Mouse (Mus musculus) stomach, postnatal 0 days (tissue): ENCODE results near the gene Lnpep. TPM values are rescaled to one million over a fixed set of nuclear protein-coding genes. Genes with fewer than 3 reads are reported as not detected.
"Not testable (repeated sequence)": the region's sequence is repeated elsewhere in the genome, so short reads cannot be mapped to it uniquely, and the experiment has no call there.

Experiments
- ATAC-seq: fragments of 200-750 bp; cut with Nextera tagmentation; 2 replicates; pipeline ENCODE4 v1.8.0; 2017; ENCODE audit not compliant: low FRiP score, low TSS enrichment
- DNase-seq: peaks from one replicate; pipeline ENCODE4 v3.0.0-alpha.2; 2016; ENCODE audit warnings: low spot score
- H3K27ac ChIP-seq: fragments of 300-500 bp; sonication (generic); replicated peaks from 2 replicates; pipeline ENCODE4 v1.5.1; 2014; ENCODE audit warnings: mild to moderate bottlenecking, control low read depth
- H3K27me3 ChIP-seq: fragments of 300-500 bp; sonication (generic); 2 replicates; pipeline ENCODE4 v1.6.1; 2014; ENCODE audit warnings: low read length; ENCODE audit not compliant: control insufficient read depth, insufficient read depth
- H3K36me3 ChIP-seq: fragments of 300-500 bp; sonication (generic); 2 replicates; pipeline ENCODE4 v1.6.1; 2014; ENCODE audit warnings: low read length, mixed read lengths; ENCODE audit not compliant: control insufficient read depth, insufficient read depth
- H3K4me1 ChIP-seq: fragments of 300-500 bp; sonication (generic); replicated peaks from 2 replicates; pipeline ENCODE4 v1.6.1; 2014; ENCODE audit warnings: antibody characterized with exemption; ENCODE audit not compliant: control insufficient read depth, insufficient read depth
- H3K4me2 ChIP-seq: fragments of 300-500 bp; sonication (generic); replicated peaks from 2 replicates; pipeline ENCODE4 v1.6.1; 2014; ENCODE audit warnings: low read depth, mild to moderate bottlenecking, control low read depth, moderate library complexity
- H3K4me3 ChIP-seq: fragments of 300-500 bp; sonication (generic); 2 replicates; pipeline ENCODE4 v1.5.1; 2014; ENCODE audit warnings: low read depth, low read length, control low read depth
- H3K9ac ChIP-seq: fragments of 300-500 bp; sonication (generic); 2 replicates; pipeline ENCODE4 v1.6.1; 2014; ENCODE audit warnings: mild to moderate bottlenecking, low read length, control low read depth, mixed read lengths
- H3K9me3 ChIP-seq: fragments of 300-500 bp; sonication (generic); 2 replicates; pipeline ENCODE4 v1.6.1; 2016; ENCODE audit warnings: low read length; ENCODE audit not compliant: control insufficient read depth
- CTCF ChIP-seq: IDR thresholded peaks from 2 replicates; pipeline ENCODE4 v1.5.1; 2016; ENCODE audit warnings: antibody characterized with exemption, low read depth, mild to moderate bottlenecking, moderate library complexity
- EP300 ChIP-seq: optimal IDR thresholded peaks from 2 replicates; pipeline ENCODE3; 2016; ENCODE audit warnings: antibody characterized with exemption
- WGBS: fragments of 180-500 bp; shearing (Covaris S2); extraction: QIAGEN DNeasy Blood & Tissue Kit; methylation state at CpG from one replicate; pipeline ENCODE4 v1.1.7; 2014; 5-methylcytosine and 5-hydroxymethylcytosine counted together
- polyA plus RNA-seq: library from polyadenylated mRNA; unstranded; fragments of >200 nt; fragmentation: Nextera tagmentation; extraction: Ambion mirVana; gene quantifications from 2 replicates; pipeline ENCODE4 v1.2.1, GENCODE M21; 2015

The Lnpep gene
- polyA plus RNA-seq, 1 experiment from 2014 or later: 5.0 TPM

- Histone ChIP-seq H3K27me3 (no peaks in the 10 kb centered on the region), H3K4me3 (no peak overlapping the region), H3K4me1 (no peaks in the 10 kb centered on the region), H3K9me3 (no peaks in the 10 kb centered on the region), H3K9ac (no peak overlapping the region), H3K27ac (no peak overlapping the region), H3K36me3 (no peaks in the 10 kb centered on the region), H3K4me2 (no peak overlapping the region)
- TF ChIP-seq CTCF (no peak), EP300 (no peak)
- DNase-seq (no peak), ATAC-seq (no peak)
- WGBS: 24% methylated on average over 3 of the region's 3 CpGs
Measured at GRCm38 (mm10) chr17:17636147-17636546, 11.3 kb upstream of the Lnpep start.

GRCm38 (mm10) chr17:17634033-17634432 lies 9.2 kb upstream of the Lnpep start:
- H3K27ac ChIP-seq: no peak overlapping the region
- H3K27me3 ChIP-seq: no peaks in the 10 kb centered on the region
- DNase-seq (no peak), ATAC-seq (no peak)
- TF ChIP-seq EP300 (no peak), CTCF (no peak)
- H3K4me3 ChIP-seq: no peak overlapping the region
- 67% methylated on average over 2 of the region's 2 CpGs for WGBS
- no peaks in the 10 kb centered on the region for H3K9me3 ChIP-seq
- no peaks in the 10 kb centered on the region for H3K4me1 ChIP-seq
- no peak overlapping the region for H3K9ac ChIP-seq
- H3K4me2 ChIP-seq: no peak overlapping the region
- H3K36me3 ChIP-seq: no peaks in the 10 kb centered on the region

- ATAC-seq (no peak), DNase-seq (no peak)
- Histone ChIP-seq H3K9me3 (no peaks in the 10 kb centered on the region), H3K4me3 (no peak overlapping the region), H3K36me3 (no peaks in the 10 kb centered on the region), H3K27me3 (no peaks in the 10 kb centered on the region), H3K4me2 (no peak overlapping the region), H3K27ac (no peak overlapping the region), H3K9ac (no peak overlapping the region), H3K4me1 (no peaks in the 10 kb centered on the region)
- TF ChIP-seq EP300 (no peak), CTCF (no peak)
Measured at GRCm38 (mm10) chr17:17631985-17632384, 7.1 kb upstream of the Lnpep start.

GRCm38 (mm10) chr17:17628237-17628879 lies 3.5 kb upstream of the Lnpep start:
- H3K27ac ChIP-seq, H3K4me2 ChIP-seq, H3K9me3 ChIP-seq, H3K4me3 ChIP-seq, DNase-seq, H3K9ac ChIP-seq, H3K27me3 ChIP-seq, H3K4me1 ChIP-seq, H3K36me3 ChIP-seq, ATAC-seq: not testable (repeated sequence)
- 90% methylated on average over 7 of the region's 7 CpGs for WGBS

DNA sequence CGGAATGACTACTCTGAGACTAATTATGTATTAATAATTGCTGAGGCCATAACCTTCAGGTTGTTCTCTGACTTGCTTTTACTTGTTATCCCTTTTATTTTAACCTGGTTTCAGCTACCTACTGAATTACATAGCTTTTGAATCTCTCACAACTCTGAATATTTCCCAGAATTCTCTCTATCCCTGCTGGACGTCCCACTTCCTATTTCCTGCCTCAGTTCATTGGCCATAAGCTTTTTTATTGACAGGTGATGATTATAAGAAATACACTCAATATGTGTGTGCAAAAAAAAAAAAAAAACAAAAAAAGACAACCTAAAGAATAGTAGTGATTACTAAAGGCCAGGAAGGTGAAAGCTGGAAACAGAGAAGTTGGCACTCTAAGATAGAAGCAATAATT lies 2.7 kb upstream of the Lnpep start:
- Histone ChIP-seq H3K27ac (no peak overlapping the region), H3K4me1 (no peaks in the 10 kb centered on the region), H3K9ac (no peak overlapping the region), H3K4me3 (no peak overlapping the region), H3K36me3 (no peaks in the 10 kb centered on the region), H3K4me2 (no peak overlapping the region), H3K27me3 (no peaks in the 10 kb centered on the region), H3K9me3 (no peaks in the 10 kb centered on the region)
- DNase-seq (no peak), ATAC-seq (no peak)
- no peak for TF ChIP-seq CTCF
- TF ChIP-seq EP300: no peak
- whole genome bisulfite sequencing: 66% methylated on average over 2 of the region's 2 CpGs

- Histone ChIP-seq H3K9me3 (no peaks in the 10 kb centered on the region), H3K27me3 (no peaks in the 10 kb centered on the region), H3K36me3 (no peaks in the 10 kb centered on the region), H3K27ac (peak overlapping the region; percentile 100), H3K4me3 (peak overlapping the region; percentile 98), H3K4me2 (peak overlapping the region; percentile 77), H3K9ac (peak overlapping the region; percentile 97), H3K4me1 (no peaks in the 10 kb centered on the region)
- WGBS: 24% methylated on average over 7 of the region's 7 CpGs
- no peak for ATAC-seq
- no peak for DNase-seq
- TF ChIP-seq CTCF: no peak
- no peak for TF ChIP-seq EP300
Measured at GRCm38 (mm10) chr17:17625887-17626679, 1.2 kb upstream of the Lnpep start.
